Mouse (Mus musculus) kidney, adult 2 months (tissue): ENCODE measurements around the gene Hba-x. TPM values are rescaled to one million over a fixed set of nuclear protein-coding genes. Genes with fewer than 3 reads are reported as not detected.
"Not testable (repeated sequence)": the region's sequence is repeated elsewhere in the genome, so short reads cannot be mapped to it uniquely, and the experiment has no call there.

ENCODE experiments used
- DNase-seq: peaks from one replicate; pipeline ENCODE4 v3.0.0; 2021
- H3K27ac ChIP-seq: fragments of 200-500 bp; 2 replicates; pipeline ENCODE4 v1.5.1; 2012; ENCODE audit warnings: low read depth, low read length, control low read depth, inconsistent platforms; ENCODE audit not compliant: insufficient read depth
- H3K27me3 ChIP-seq: fragments of 200-500 bp; replicated peaks from 2 replicates; pipeline ENCODE4 v1.6.1; 2012; ENCODE audit warnings: mild to moderate bottlenecking, moderate library complexity, low read length, inconsistent platforms; ENCODE audit not compliant: control insufficient read depth, insufficient read depth
- H3K36me3 ChIP-seq: fragments of 200-500 bp; 2 replicates; pipeline ENCODE4 v1.6.1; 2012; ENCODE audit warnings: mild to moderate bottlenecking, moderate library complexity, low read length, inconsistent platforms; ENCODE audit not compliant: control insufficient read depth, insufficient read depth
- H3K4me1 ChIP-seq: fragments of 200-500 bp; 2 replicates; pipeline ENCODE4 v1.6.1; 2011; ENCODE audit warnings: low read length; ENCODE audit not compliant: control insufficient read depth, insufficient read depth
- H3K4me3 ChIP-seq: fragments of 200-500 bp; 2 replicates; pipeline ENCODE4 v1.5.1; 2011; ENCODE audit warnings: mild to moderate bottlenecking, low read depth, low read length, control low read depth; ENCODE audit not compliant: insufficient read depth
- CTCF ChIP-seq: fragments of 200-500 bp; conservative IDR thresholded peaks from 2 replicates; pipeline ENCODE4 v1.5.1; 2011; ENCODE audit warnings: low read depth, mild to moderate bottlenecking, control low read depth, low read length, moderate library complexity, mixed read lengths; ENCODE audit not compliant: insufficient read depth, insufficient read length
- POLR2A ChIP-seq: fragments of 200-500 bp; IDR thresholded peaks from one replicate; pipeline ENCODE4 v1.6.1; 2011; ENCODE audit warnings: low read depth, low read length, control low read depth
- WGBS: fragments of 180-500 bp; shearing (Covaris S2); methylation state at CpG from one replicate; pipeline ENCODE4 v1.1.7; 2018; 5-methylcytosine and 5-hydroxymethylcytosine counted together
- polyA plus RNA-seq: library from polyadenylated mRNA; depleted of rRNA; stranded (reverse); fragments of >200 nt; gene quantifications from 2 replicates; pipeline ENCODE4 v1.2.3, GENCODE M21; 2012

Hba-x gene
- polyA plus RNA-seq, 1 experiment, result not detected

DNA sequence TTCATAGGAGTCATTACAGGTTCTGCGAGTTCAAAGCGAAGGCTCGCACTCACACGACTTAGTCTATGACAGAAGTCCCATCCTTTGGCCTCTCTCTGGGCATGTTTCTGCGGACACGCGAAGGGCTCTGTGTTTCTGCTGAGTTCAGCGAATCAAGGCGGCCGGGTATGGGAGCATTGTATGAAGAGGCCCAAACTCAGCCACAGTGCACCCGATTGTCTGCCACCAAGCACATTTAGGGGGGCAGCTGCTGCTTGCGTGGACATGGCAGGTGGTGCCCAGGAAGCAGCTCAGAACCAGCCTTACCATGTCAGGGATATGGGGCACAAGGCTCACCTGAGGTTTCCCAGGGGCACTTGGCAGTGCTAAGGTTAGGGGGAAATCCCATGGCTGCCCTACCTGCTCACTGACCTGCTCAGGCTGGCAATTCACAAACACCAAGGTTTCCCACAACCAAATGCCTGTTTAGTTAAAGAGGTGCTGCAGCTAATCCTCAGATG lies 2.3 kb downstream of the Hba-x start:
- Histone ChIP-seq H3K4me1 (no peaks in the 10 kb centered on the region), H3K27me3 (no peaks in the 10 kb centered on the region), H3K4me3 (no peak overlapping the region), H3K27ac (no peak overlapping the region), H3K36me3 (no peaks in the 10 kb centered on the region)
- no peak for DNase-seq
- TF ChIP-seq CTCF (no peak), POLR2A (no peak)
- 81% methylated on average over 12 of the region's 12 CpGs for WGBS

GRCm38 (mm10) chr11:32280646-32281045 lies 4.4 kb downstream of the Hba-x start:
- Histone ChIP-seq H3K27ac (no peak overlapping the region), H3K4me3 (no peak overlapping the region), H3K4me1 (no peaks in the 10 kb centered on the region), H3K27me3 (no peaks in the 10 kb centered on the region), H3K36me3 (no peaks in the 10 kb centered on the region)
- TF ChIP-seq POLR2A (no peak), CTCF (no peak)
- 38% methylated on average over 2 of the region's 2 CpGs for WGBS
- no peak for DNase-seq

DNA sequence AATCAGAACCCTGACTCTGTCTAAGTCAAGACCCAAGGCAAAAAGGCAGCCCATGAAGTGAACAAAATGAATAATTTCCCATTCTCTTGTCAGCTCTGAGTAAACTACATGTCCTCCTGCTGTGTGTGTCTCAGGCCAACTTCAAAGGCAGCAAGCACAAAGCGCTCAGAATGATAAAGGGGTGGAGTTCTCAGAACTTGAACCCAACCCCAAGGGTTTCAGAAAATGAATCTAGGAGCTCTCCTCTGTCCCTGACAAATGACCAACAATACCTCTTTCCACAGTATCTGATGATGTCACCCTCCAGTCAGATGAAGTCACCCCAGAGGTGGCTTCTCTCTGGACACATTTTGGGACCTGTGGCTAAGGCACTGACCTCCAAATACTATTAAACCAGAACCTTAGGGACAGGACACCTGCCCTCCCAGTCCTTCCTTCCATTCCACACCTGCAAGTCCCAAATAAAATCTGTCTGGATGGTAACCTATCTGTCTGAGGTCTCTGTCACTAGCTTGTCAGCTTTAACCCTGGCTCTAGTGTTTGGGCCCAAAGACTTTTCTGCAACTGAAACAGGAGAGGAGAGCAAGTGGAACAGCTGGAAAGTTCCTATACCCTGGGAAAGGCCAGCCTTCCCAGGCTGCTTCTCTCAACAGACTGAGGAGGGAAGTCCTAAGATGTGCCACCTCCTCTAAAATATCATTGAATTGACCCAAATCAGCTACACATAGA lies 5.4 kb downstream of the Hba-x start:
- Histone ChIP-seq H3K4me1 (no peaks in the 10 kb centered on the region), H3K36me3 (no peaks in the 10 kb centered on the region), H3K27me3 (no peaks in the 10 kb centered on the region), H3K27ac (no peak overlapping the region), H3K4me3 (no peak overlapping the region)
- no peak for DNase-seq
- TF ChIP-seq CTCF, result no peak
- TF ChIP-seq POLR2A, result no peak
- WGBS, result 83% methylated on average over 1 of the region's 1 CpGs

- not testable (repeated sequence) for H3K4me1 ChIP-seq, H3K4me3 ChIP-seq, DNase-seq, H3K36me3 ChIP-seq, H3K27me3 ChIP-seq, H3K27ac ChIP-seq
- WGBS, result 69% methylated on average over 1 of the region's 5 CpGs
These were observed 7.0 kb downstream of the Hba-x start, which contains the start of gene Hba-a1 for GRCm38 (mm10) chr11:32283091-32283777. TSS of gene Hba-a1 (plus strand) at chr11:32283511.

GRCm38 (mm10) chr11:32284582-32284981 lies 8.4 kb downstream of the Hba-x start:
- not testable (repeated sequence) for H3K4me3 ChIP-seq, DNase-seq, H3K4me1 ChIP-seq, H3K27ac ChIP-seq, H3K27me3 ChIP-seq, H3K36me3 ChIP-seq
- WGBS, result 65% methylated on average over 2 of the region's 2 CpGs

GRCm38 (mm10) chr11:32285031-32285775 lies 9.0 kb downstream of the Hba-x start:
- Histone ChIP-seq H3K4me3 (no peak overlapping the region), H3K27ac (no peak overlapping the region), H3K27me3 (no peaks in the 10 kb centered on the region), H3K36me3 (no peaks in the 10 kb centered on the region), H3K4me1 (no peaks in the 10 kb centered on the region)
- WGBS, result 84% methylated on average over 7 of the region's 7 CpGs
- TF ChIP-seq CTCF (no peak), POLR2A (no peak)
- DNase-seq, result no peak

- H3K4me3 ChIP-seq, H3K27me3 ChIP-seq, H3K4me1 ChIP-seq, H3K27ac ChIP-seq, H3K36me3 ChIP-seq, DNase-seq: not testable (repeated sequence)
These were observed 9.7 kb downstream of the Hba-x start for GRCm38 (mm10) chr11:32285887-32286286.
